Mouse (Mus musculus): ENCODE results near the gene Scn10a. TPM values are rescaled to one million over a fixed set of nuclear protein-coding genes. Genes with fewer than 3 reads are reported as not detected.

Gene Scn10a
- total and polyA plus RNA-seq, 2 experiments from 2014 or later: 0.65 to 2.1 TPM

- no peak for ATAC-seq (ENCODE audit: insufficient read depth, low read depth)
- peaks cover 11% of the 10 kb centered on the region for H3K4me1 ChIP-seq (ENCODE audit: control insufficient read depth, insufficient read depth)
- H3K27ac ChIP-seq (ENCODE audit: low read depth): no peak overlapping the region
- H3K9me3 ChIP-seq (replicated peaks; ENCODE audit: control insufficient read depth, low read length): no peaks in the 10 kb centered on the region
- TF ChIP-seq EP300 (IDR thresholded peaks at IDR 0.05; ENCODE audit: low read depth): no peak
- TF ChIP-seq CTCF (IDR thresholded peaks at IDR 0.05; ENCODE audit: low read depth): no peak
- no peak overlapping the region for H3K4me3 ChIP-seq (ENCODE audit: low read depth, low read length)
- H3K27me3 ChIP-seq (ENCODE audit: control insufficient read depth, insufficient read depth, low read length): peaks cover 7% of the 10 kb centered on the region; the same call in 1 of the 2 replicates
- H3K36me3 ChIP-seq (replicated peaks; ENCODE audit: control insufficient read depth, insufficient read depth, low read length): no peaks in the 10 kb centered on the region
- 46% methylated on average over 10 of the region's 10 CpGs for WGBS
- H3K4me2 ChIP-seq (ENCODE audit: low read depth, low read length): no peak overlapping the region
- H3K9ac ChIP-seq (replicated peaks; ENCODE audit: low read depth, low read length): no peak overlapping the region
- DNase-seq (ENCODE audit: low spot score): no peak
These were observed 152.9 kb downstream of the Scn10a start for GRCm38 (mm10) chr9:119566214-119566613.

GRCm38 (mm10) chr9:119564803-119565202 lies 154.3 kb downstream of the Scn10a start:
- DNase-seq (ENCODE audit: low spot score) (no peak), ATAC-seq (ENCODE audit: insufficient read depth, low read depth) (no peak)
- Histone ChIP-seq H3K9ac (replicated peaks; ENCODE audit: low read depth, low read length) (no peak overlapping the region), H3K9me3 (replicated peaks; ENCODE audit: control insufficient read depth, low read length) (no peaks in the 10 kb centered on the region), H3K27ac (ENCODE audit: low read depth) (no peak overlapping the region), H3K36me3 (replicated peaks; ENCODE audit: control insufficient read depth, insufficient read depth, low read length) (no peaks in the 10 kb centered on the region), H3K4me2 (ENCODE audit: low read depth, low read length) (no peak overlapping the region), H3K27me3 (ENCODE audit: control insufficient read depth, insufficient read depth, low read length) (no peaks in the 10 kb centered on the region), H3K4me1 (ENCODE audit: control insufficient read depth, insufficient read depth) (peaks cover 10% of the 10 kb centered on the region), H3K4me3 (ENCODE audit: low read depth, low read length) (no peak overlapping the region)
- WGBS: 49% methylated on average over 6 of the region's 6 CpGs
- TF ChIP-seq CTCF (IDR thresholded peaks at IDR 0.05; ENCODE audit: low read depth): no peak
- TF ChIP-seq EP300 (IDR thresholded peaks at IDR 0.05; ENCODE audit: low read depth): no peak

GRCm38 (mm10) chr9:119563617-119564016 lies 155.5 kb downstream of the Scn10a start:
- 43% methylated on average over 6 of the region's 6 CpGs for WGBS
- Histone ChIP-seq H3K4me3 (ENCODE audit: low read depth, low read length) (no peak overlapping the region), H3K27ac (ENCODE audit: low read depth) (no peak overlapping the region; the same call in 1 of the 2 replicates), H3K4me1 (ENCODE audit: control insufficient read depth, insufficient read depth) (peaks cover 10% of the 10 kb centered on the region), H3K36me3 (replicated peaks; ENCODE audit: control insufficient read depth, insufficient read depth, low read length) (no peaks in the 10 kb centered on the region), H3K27me3 (ENCODE audit: control insufficient read depth, insufficient read depth, low read length) (no peaks in the 10 kb centered on the region), H3K9me3 (replicated peaks; ENCODE audit: control insufficient read depth, low read length) (no peaks in the 10 kb centered on the region), H3K9ac (replicated peaks; ENCODE audit: low read depth, low read length) (no peak overlapping the region), H3K4me2 (ENCODE audit: low read depth, low read length) (no peak overlapping the region)
- DNase-seq (ENCODE audit: low spot score) (no peak), ATAC-seq (ENCODE audit: insufficient read depth, low read depth) (peak; percentile 42; the same call in 1 of the 2 replicates)
- TF ChIP-seq CTCF (IDR thresholded peaks at IDR 0.05; ENCODE audit: low read depth) (no peak), EP300 (IDR thresholded peaks at IDR 0.05; ENCODE audit: low read depth) (no peak)

- no peak overlapping the region for H3K4me2 ChIP-seq (ENCODE audit: low read depth, low read length)
- no peak overlapping the region for H3K27ac ChIP-seq (ENCODE audit: low read depth)
- H3K4me3 ChIP-seq (ENCODE audit: low read depth, low read length): no peak overlapping the region
- no peak overlapping the region for H3K9ac ChIP-seq (replicated peaks; ENCODE audit: low read depth, low read length)
- DNase-seq (ENCODE audit: low spot score): no peak
- no peak for ATAC-seq (ENCODE audit: insufficient read depth, low read depth)
- no peaks in the 10 kb centered on the region for H3K27me3 ChIP-seq (ENCODE audit: control insufficient read depth, insufficient read depth, low read length)
- no peaks in the 10 kb centered on the region for H3K36me3 ChIP-seq (replicated peaks; ENCODE audit: control insufficient read depth, insufficient read depth, low read length)
- WGBS: 72% methylated on average over 12 of the region's 12 CpGs
- no peak for TF ChIP-seq CTCF (IDR thresholded peaks at IDR 0.05; ENCODE audit: low read depth)
- TF ChIP-seq EP300 (IDR thresholded peaks at IDR 0.05; ENCODE audit: low read depth): no peak
- H3K9me3 ChIP-seq (replicated peaks; ENCODE audit: control insufficient read depth, low read length): no peaks in the 10 kb centered on the region
- H3K4me1 ChIP-seq (ENCODE audit: control insufficient read depth, insufficient read depth): peaks cover 10% of the 10 kb centered on the region
These were observed 156.9 kb downstream of the Scn10a start for GRCm38 (mm10) chr9:119562256-119562655.

GRCm38 (mm10) chr9:119561746-119562145 lies 157.4 kb downstream of the Scn10a start:
- no peak overlapping the region for H3K4me3 ChIP-seq (ENCODE audit: low read depth, low read length)
- no peak for TF ChIP-seq EP300 (IDR thresholded peaks at IDR 0.05; ENCODE audit: low read depth)
- no peak for TF ChIP-seq CTCF (IDR thresholded peaks at IDR 0.05; ENCODE audit: low read depth)
- H3K9ac ChIP-seq (replicated peaks; ENCODE audit: low read depth, low read length): no peak overlapping the region
- ATAC-seq (ENCODE audit: insufficient read depth, low read depth) (peak; percentile 15; the same call in 1 of the 2 replicates), DNase-seq (ENCODE audit: low spot score) (no peak)
- peaks cover 10% of the 10 kb centered on the region for H3K4me1 ChIP-seq (ENCODE audit: control insufficient read depth, insufficient read depth)
- H3K4me2 ChIP-seq (ENCODE audit: low read depth, low read length): no peak overlapping the region
- H3K36me3 ChIP-seq (replicated peaks; ENCODE audit: control insufficient read depth, insufficient read depth, low read length): no peaks in the 10 kb centered on the region
- 52% methylated on average over 8 of the region's 8 CpGs for WGBS
- no peaks in the 10 kb centered on the region for H3K9me3 ChIP-seq (replicated peaks; ENCODE audit: control insufficient read depth, low read length)
- no peak overlapping the region for H3K27ac ChIP-seq (ENCODE audit: low read depth)
- no peaks in the 10 kb centered on the region for H3K27me3 ChIP-seq (ENCODE audit: control insufficient read depth, insufficient read depth, low read length)

Measured in heart, postnatal 0 days (tissue).